Mouse (Mus musculus) megakaryocyte, embryonic 14.5 days (primary cell): ENCODE data around the gene Cpne2.

Experiments used
- FLI1 ChIP-seq: IDR thresholded peaks from 2 replicates; pipeline ENCODE4 v1.6.1; 2012; ENCODE audit warnings: low read length, inconsistent platforms, mixed read lengths
- GATA1 ChIP-seq: IDR thresholded peaks from 3 replicates; pipeline ENCODE4 v1.6.1; 2012; ENCODE audit warnings: mixed read lengths, low read length, inconsistent platforms, borderline replicate concordance

DNA sequence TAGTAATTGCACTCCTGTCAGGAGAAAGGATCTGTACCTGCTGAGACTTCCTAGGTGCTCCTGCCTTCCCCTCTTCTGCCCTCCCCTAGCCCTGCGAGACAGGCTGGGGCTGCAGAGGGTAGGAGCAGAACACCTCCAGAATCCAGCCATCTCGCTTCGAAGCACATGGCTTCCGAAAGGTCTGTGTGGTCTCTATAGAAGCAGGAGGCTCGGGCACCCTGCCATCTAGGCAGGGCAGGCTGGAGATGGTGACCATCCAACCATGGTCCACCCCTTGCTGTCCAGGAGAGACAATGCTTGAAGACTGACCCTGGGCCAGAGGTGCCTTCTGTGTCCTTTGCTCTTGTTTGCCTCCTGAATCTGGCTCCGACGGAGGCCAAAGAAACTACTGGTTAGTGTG lies 2.8 kb downstream of the Cpne2 start:
- TF ChIP-seq GATA1 = no peak
- TF ChIP-seq FLI1 = no peak
